Mouse (Mus musculus) midbrain, embryonic 15.5 days (tissue): Measurements from ENCODE around the gene Usp6nl. TPM values are rescaled to one million over a fixed set of nuclear protein-coding genes. Genes with fewer than 3 reads are reported as not detected.

ENCODE experiments used
- ATAC-seq: fragments of 200-750 bp; cut with Nextera tagmentation; replicated peaks from 2 replicates; pipeline ENCODE4 v1.8.0; 2017; ENCODE audit warnings: moderate TSS enrichment
- H3K27ac ChIP-seq: fragments of 300-500 bp; sonication (generic); 2 replicates; pipeline ENCODE4 v1.5.1; 2015; ENCODE audit warnings: mild to moderate bottlenecking, inconsistent platforms
- H3K27me3 ChIP-seq: fragments of 300-500 bp; sonication (generic); replicated peaks from 2 replicates; pipeline ENCODE4 v1.6.1; 2015; ENCODE audit warnings: inconsistent platforms
- H3K36me3 ChIP-seq: fragments of 300-500 bp; sonication (generic); replicated peaks from 2 replicates; pipeline ENCODE4 v1.6.1; 2015; ENCODE audit warnings: inconsistent platforms
- H3K4me1 ChIP-seq: fragments of 300-500 bp; sonication (generic); 2 replicates; pipeline ENCODE4 v1.6.1; 2015; ENCODE audit warnings: inconsistent platforms
- H3K4me2 ChIP-seq: fragments of 300-500 bp; sonication (generic); 2 replicates; pipeline ENCODE4 v1.6.1; 2015; ENCODE audit warnings: inconsistent platforms, mild to moderate bottlenecking, moderate library complexity
- H3K4me3 ChIP-seq: fragments of 300-500 bp; sonication (generic); 2 replicates; pipeline ENCODE4 v1.5.1; 2015; ENCODE audit warnings: mild to moderate bottlenecking, inconsistent platforms
- H3K9ac ChIP-seq: fragments of 300-500 bp; sonication (generic); 2 replicates; pipeline ENCODE4 v1.6.1; 2015; ENCODE audit warnings: mild to moderate bottlenecking, inconsistent platforms
- H3K9me3 ChIP-seq: fragments of 300-500 bp; sonication (generic); 2 replicates; pipeline ENCODE4 v1.6.1; 2016; ENCODE audit warnings: inconsistent platforms
- WGBS: fragments of 180-500 bp; shearing (Covaris S2); methylation state at CpG from one replicate; pipeline ENCODE4 v1.1.7; 2015; ENCODE audit warnings: mixed read lengths; 5-methylcytosine and 5-hydroxymethylcytosine counted together
- polyA plus RNA-seq: library from polyadenylated mRNA; unstranded; fragments of >200 nt; fragmentation: Nextera tagmentation; extraction: Ambion mirVana; gene quantifications from 2 replicates; pipeline ENCODE4 v1.2.1, GENCODE M21; 2015

Usp6nl gene
- polyA plus RNA-seq, 1 experiment from 2014 or later = 6.5 TPM

DNA sequence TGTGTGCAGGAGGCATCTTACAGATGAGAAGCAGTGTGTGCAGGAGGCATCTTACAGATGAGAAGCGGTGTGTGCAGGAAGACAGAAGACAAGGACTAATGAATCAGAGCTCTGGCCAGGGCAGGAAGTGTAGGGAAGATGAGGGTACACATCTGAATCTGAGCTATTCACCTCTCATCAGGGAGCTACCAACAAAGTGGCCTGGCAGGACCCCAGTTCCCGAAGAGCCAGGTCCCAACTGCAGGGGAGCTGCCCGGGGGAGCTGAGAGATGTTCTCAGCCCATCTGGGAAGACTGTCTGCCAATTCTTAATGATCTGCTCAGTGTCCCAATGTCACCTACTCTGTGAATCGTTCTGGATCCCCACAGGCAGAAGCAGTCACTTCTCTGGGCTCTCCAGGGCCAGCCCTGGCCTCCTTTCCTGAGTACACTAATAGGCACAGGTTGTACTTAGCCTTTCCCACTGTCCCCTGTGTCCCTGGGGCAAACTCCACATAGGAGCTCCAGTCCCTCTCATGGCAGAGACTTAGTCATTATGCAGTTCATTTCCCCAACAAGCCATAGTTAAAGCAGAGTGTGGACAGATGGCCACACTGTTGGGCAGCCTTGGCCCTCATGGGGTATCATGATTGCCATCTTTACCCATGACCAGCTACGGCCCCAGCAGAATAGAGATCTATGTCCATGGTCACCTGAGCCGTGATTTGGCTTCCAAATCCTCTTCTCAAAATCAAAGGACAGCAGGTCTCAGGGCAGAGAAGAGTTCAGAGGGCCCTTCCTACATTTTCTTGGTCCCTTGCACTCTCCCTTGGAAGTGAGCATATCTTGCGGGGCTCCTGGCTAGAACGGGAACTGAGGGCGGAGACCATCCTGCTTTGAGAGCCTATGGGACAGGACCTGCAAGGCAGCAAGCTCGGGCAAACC, 165.4 kb downstream of the Usp6nl start:
- Histone ChIP-seq H3K9me3 (no peaks in the 10 kb centered on the region), H3K27ac (no peak overlapping the region), H3K9ac (no peak overlapping the region), H3K4me3 (no peak overlapping the region), H3K36me3 (no peaks in the 10 kb centered on the region), H3K4me2 (no peak overlapping the region), H3K27me3 (no peaks in the 10 kb centered on the region), H3K4me1 (no peaks in the 10 kb centered on the region)
- no peak for ATAC-seq
- 79% methylated on average over 10 of the region's 10 CpGs for WGBS

DNA sequence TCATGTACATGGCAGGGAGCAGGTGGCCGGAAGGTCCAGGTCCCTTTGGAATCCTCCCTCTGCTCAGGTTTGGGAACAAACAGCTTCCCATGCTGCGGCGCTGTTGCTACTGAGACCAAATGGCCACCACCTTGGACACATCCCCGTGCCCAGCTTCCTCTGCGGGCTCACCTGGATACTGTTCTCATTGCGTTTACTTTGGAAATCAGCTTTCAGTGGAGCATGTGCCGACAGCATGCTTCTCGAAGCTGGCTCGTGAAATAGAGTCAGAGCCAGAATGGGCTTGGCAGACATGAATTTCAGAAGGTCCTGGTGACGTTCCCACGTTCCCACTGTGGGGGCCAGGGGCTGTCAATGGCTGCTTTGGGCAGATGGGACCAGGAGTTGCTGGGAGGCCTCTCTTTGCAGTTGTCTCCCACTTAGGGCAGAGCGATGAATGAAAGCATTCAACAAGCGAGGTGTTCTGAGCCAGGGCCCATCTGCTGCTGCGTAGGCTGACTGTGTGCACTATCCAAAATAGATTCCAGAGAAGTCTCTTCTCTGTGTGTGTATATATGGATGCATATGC, 166.1 kb downstream of the Usp6nl start:
- Histone ChIP-seq H3K36me3 (no peaks in the 10 kb centered on the region), H3K27me3 (no peaks in the 10 kb centered on the region), H3K27ac (no peak overlapping the region), H3K4me1 (no peaks in the 10 kb centered on the region), H3K9ac (no peak overlapping the region), H3K4me3 (no peak overlapping the region), H3K4me2 (no peak overlapping the region), H3K9me3 (no peaks in the 10 kb centered on the region)
- WGBS = 87% methylated on average over 14 of the region's 14 CpGs
- ATAC-seq = no peak

DNA sequence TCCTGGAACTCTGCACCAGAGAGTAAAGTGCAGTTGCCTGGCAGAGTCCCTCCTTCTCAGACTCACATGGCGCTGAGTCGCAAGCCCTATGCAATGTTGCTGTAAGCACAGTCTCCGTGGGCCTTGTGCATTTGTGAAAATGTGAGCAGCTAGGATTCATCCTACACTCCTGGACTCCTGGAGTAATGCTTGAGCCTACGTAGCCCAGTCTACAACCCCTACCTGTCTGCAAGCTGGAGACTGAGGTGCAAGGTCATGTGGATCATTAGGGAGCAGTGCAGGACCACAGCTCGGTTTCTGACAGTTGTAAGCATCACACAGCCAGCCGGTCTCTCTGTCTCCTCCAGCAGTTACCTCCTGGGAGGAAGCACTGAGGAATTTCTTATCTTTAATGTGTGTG, 167.6 kb downstream of the Usp6nl start:
- Histone ChIP-seq H3K4me2 (no peak overlapping the region), H3K36me3 (no peaks in the 10 kb centered on the region), H3K4me1 (no peaks in the 10 kb centered on the region), H3K4me3 (no peak overlapping the region), H3K9ac (no peak overlapping the region), H3K9me3 (no peaks in the 10 kb centered on the region), H3K27me3 (no peaks in the 10 kb centered on the region), H3K27ac (no peak overlapping the region)
- ATAC-seq = no peak
- WGBS = 91% methylated on average over 6 of the region's 6 CpGs

DNA sequence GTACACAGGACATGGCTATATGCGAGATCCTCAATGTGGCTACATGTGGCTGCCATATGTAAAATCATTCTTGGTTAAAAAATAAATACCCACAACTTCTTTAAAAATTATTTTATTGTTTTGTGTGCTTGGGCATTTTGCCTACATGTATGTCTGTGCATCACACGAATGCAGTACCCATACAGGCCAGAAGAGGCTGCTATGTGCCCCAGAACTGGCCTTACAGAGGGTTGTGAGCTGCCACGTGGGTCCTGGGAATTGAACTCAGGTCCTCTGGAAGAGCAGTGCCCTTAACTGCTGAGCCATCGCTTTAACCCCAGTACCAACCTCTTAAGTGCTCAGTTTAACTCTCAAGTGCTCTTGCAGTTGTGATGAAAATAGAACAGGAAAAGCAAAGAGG, 168.4 kb downstream of the Usp6nl start:
- Histone ChIP-seq H3K4me2 (no peak overlapping the region), H3K36me3 (no peaks in the 10 kb centered on the region), H3K9ac (no peak overlapping the region), H3K4me3 (no peak overlapping the region), H3K27ac (no peak overlapping the region), H3K9me3 (no peaks in the 10 kb centered on the region), H3K4me1 (no peaks in the 10 kb centered on the region), H3K27me3 (no peaks in the 10 kb centered on the region)
- no peak for ATAC-seq
- WGBS = 78% methylated on average over 4 of the region's 4 CpGs

DNA sequence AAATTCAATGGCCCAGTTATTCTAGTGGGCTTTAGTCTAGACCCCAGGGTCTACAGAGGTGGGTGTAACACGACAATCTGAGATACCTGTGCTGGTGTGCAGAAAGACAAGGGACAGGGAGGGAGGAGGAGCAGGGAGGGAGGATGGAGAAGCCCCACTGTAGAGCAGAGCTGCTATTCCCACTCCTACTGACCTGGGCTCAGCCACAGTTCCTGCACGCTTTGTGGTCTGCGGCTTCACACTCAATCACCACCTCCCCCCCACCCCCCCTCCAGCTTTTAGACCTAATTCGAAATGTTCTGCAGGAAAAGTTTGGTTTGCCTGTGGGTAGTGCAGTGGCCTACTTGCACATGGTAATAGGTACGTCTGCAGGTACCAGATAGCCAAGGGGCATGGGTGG, 171.4 kb downstream of the Usp6nl start:
- Histone ChIP-seq H3K27ac (no peak overlapping the region), H3K9ac (no peak overlapping the region), H3K27me3 (no peaks in the 10 kb centered on the region), H3K4me1 (no peaks in the 10 kb centered on the region), H3K4me2 (no peak overlapping the region), H3K4me3 (no peak overlapping the region), H3K36me3 (no peaks in the 10 kb centered on the region), H3K9me3 (no peaks in the 10 kb centered on the region)
- WGBS = 89% methylated on average over 5 of the region's 5 CpGs
- no peak for ATAC-seq

Other genes starting within 250 kb of the Usp6nl start
- gene Proser2, start 192.5 kb upstream of the Usp6nl start, polyA plus RNA-seq = 6.3 and 6.8 TPM in 2 replicates
- 1.2 and 1.3 TPM in 2 replicates for gene Echdc3, start 109.6 kb upstream of the Usp6nl start, polyA plus RNA-seq